18 mouse cellular contexts compared by ENCODE assay signal in genomic region chr16:26723952-26724747, GRCm38 (mm10).
DNase-seq lines count a peak whose midpoint lies in the region; ATAC-seq and TF ChIP-seq lines count a peak whose summit lies in the region.
"Had no signal": no experiment of that assay in that cellular context is flagged by ENCODE, and none has a peak within 500 bp of the region (broad histone marks: within the 10 kb centered on the region; RNA-seq: fewer than 3 reads in every experiment).

No protein-coding gene starts in this region.

- ATAC-seq in lung, embryonic 14.5 days (ENCODE audit: insufficient read depth) = peak; percentile 28; the same call in 1 of the 2 replicates
- ATAC-seq in embryonic facial prominence, embryonic 15.5 days (ENCODE audit: insufficient number of reproducible peaks, low FRiP score, low TSS enrichment, low read depth) = no peak
- ATAC-seq: forebrain, embryonic 15.5 days had no signal

- H3K4me3 ChIP-seq in lung, embryonic 14.5 days (ENCODE audit: low read depth, low read length) = no peak overlapping the region
- H3K4me3 ChIP-seq in embryonic facial prominence, embryonic 15.5 days (replicated peaks) = no peak overlapping the region
- H3K4me3 ChIP-seq: erythroblast, embryonic 14.5 days; forebrain, embryonic 15.5 days; gastrocnemius, adult 2 months; midbrain, embryonic 12.5 days; stomach, embryonic 15.5 days had no signal

- H3K27ac ChIP-seq in lung, embryonic 14.5 days (ENCODE audit: low read depth) = no peak overlapping the region
- peak overlapping the region; percentile 45; the same call in 1 of the 2 replicates for H3K27ac ChIP-seq in embryonic facial prominence, embryonic 15.5 days (replicated peaks)
- H3K27ac ChIP-seq: forebrain, embryonic 15.5 days; gastrocnemius, adult 2 months; midbrain, embryonic 12.5 days; stomach, embryonic 15.5 days had no signal

- peak; percentile 41 for DNase-seq in lung, embryonic 14.5 days
- DNase-seq in lung, adult 18-20 months = no peak
- peak; percentile 13 for DNase-seq in brain, adult 2 months (ENCODE audit: low read depth, low spot score)
- DNase-seq in mesoderm, embryonic 11.5 days (ENCODE audit: low read depth, low spot score) = peak; percentile 32
- DNase-seq in frontal cortex, postnatal 14 days (ENCODE audit: low spot score in 2 of 2) = no peak
- no peak for DNase-seq in layer of hippocampus, postnatal 25 days (ENCODE audit: extremely low spot score in 1 of 2, low spot score in 1 of 2)
- DNase-seq: adrenal gland, adult 8-10 months; cerebellum, adult 18-20 months; cerebellum, postnatal 36 days; gastrocnemius, adult 2 months; heart, adult 11 months; kidney, adult 9 months; kidney, postnatal 4 days had no signal

- no peak overlapping the region for H3K9ac ChIP-seq in lung, embryonic 14.5 days
- no peak overlapping the region for H3K9ac ChIP-seq in embryonic facial prominence, embryonic 15.5 days
- H3K9ac ChIP-seq: forebrain, embryonic 15.5 days; midbrain, embryonic 12.5 days; stomach, embryonic 15.5 days had no signal

- H3K4me1 ChIP-seq in lung, embryonic 14.5 days (ENCODE audit: insufficient read depth) = no peaks in the 10 kb centered on the region
- H3K4me1 ChIP-seq in embryonic facial prominence, embryonic 15.5 days = peaks cover 4% of the 10 kb centered on the region; the same call in 1 of the 2 replicates
- H3K4me1 ChIP-seq: forebrain, embryonic 15.5 days; midbrain, embryonic 12.5 days; stomach, embryonic 15.5 days had no signal

- no peaks in the 10 kb centered on the region for H3K36me3 ChIP-seq in lung, embryonic 14.5 days (ENCODE audit: insufficient read depth)
- H3K36me3 ChIP-seq in embryonic facial prominence, embryonic 15.5 days = no peaks in the 10 kb centered on the region
- H3K36me3 ChIP-seq: forebrain, embryonic 15.5 days; midbrain, embryonic 12.5 days; stomach, embryonic 15.5 days had no signal

- no peak for TF ChIP-seq CTCF in lung, embryonic 14.5 days (IDR thresholded peaks at IDR 0.05; ENCODE audit: low read depth)

- H3K4me2 ChIP-seq in lung, embryonic 14.5 days = no peak overlapping the region
- H3K4me2 ChIP-seq in embryonic facial prominence, embryonic 15.5 days (replicated peaks) = no peak overlapping the region
- H3K4me2 ChIP-seq: forebrain, embryonic 15.5 days; midbrain, embryonic 12.5 days; stomach, embryonic 15.5 days had no signal

- H3K9me3 ChIP-seq in lung, embryonic 14.5 days (ENCODE audit: low read depth, low read length) = no peaks in the 10 kb centered on the region
- H3K9me3 ChIP-seq in embryonic facial prominence, embryonic 15.5 days (replicated peaks) = no peaks in the 10 kb centered on the region
- H3K9me3 ChIP-seq: forebrain, embryonic 15.5 days; midbrain, embryonic 12.5 days; stomach, embryonic 15.5 days had no signal

- 43% methylated on average over 5 of the region's 5 CpGs for WGBS in lung, embryonic 14.5 days
- WGBS in embryonic facial prominence, embryonic 15.5 days = 24% methylated on average over 5 of the region's 5 CpGs

- H3K27me3 ChIP-seq in lung, embryonic 14.5 days (ENCODE audit: insufficient read depth, low read length) = no peaks in the 10 kb centered on the region
- no peaks in the 10 kb centered on the region for H3K27me3 ChIP-seq in embryonic facial prominence, embryonic 15.5 days
- H3K27me3 ChIP-seq: forebrain, embryonic 15.5 days; midbrain, embryonic 12.5 days; stomach, embryonic 15.5 days had no signal

Comparison
In these comparisons a context has a peak if more than half of its experiments do, and no peak if none do; other contexts are left out.
1. DNase-seq: peak in lung, embryonic 14.5 days (single experiment), brain, adult 2 months (single experiment) and mesoderm, embryonic 11.5 days (single experiment); none in lung, adult 18-20 months (0 of 2), frontal cortex, postnatal 14 days (0 of 2) and layer of hippocampus, postnatal 25 days (0 of 2).